Comparison of ENCODE assay signal across 15 mouse cellular contexts in genomic region chr13:95531273-95532045, GRCm38 (mm10). TPM values are rescaled to one million over a fixed set of nuclear protein-coding genes. Genes with fewer than 3 reads are reported as not detected.
DNase-seq lines count a peak whose midpoint lies in the region; ATAC-seq and TF ChIP-seq lines count a peak whose summit lies in the region.
"Had no signal": no experiment of that assay in that cellular context is flagged by ENCODE, and none has a peak within 500 bp of the region (broad histone marks: within the 10 kb centered on the region; RNA-seq: fewer than 3 reads in every experiment).

No protein-coding gene starts in this region.

- H3K4me2 ChIP-seq in kidney, embryonic 15.5 days: no peak overlapping the region
- 0 out of 2 replicates have a peak overlapping the region, but pooled peaks have one; percentile 11 for H3K4me2 ChIP-seq in intestine, embryonic 16.5 days (ENCODE audit: low read depth, low read length)
- H3K4me2 ChIP-seq in neural tube, embryonic 11.5 days (ENCODE audit: low read depth): no peak overlapping the region
- H3K4me2 ChIP-seq: forebrain, embryonic 15.5 days; midbrain, embryonic 11.5 days had no signal

- ATAC-seq in kidney, embryonic 15.5 days (replicated peaks; ENCODE audit: low FRiP score): no peak
- peak; percentile 90 for ATAC-seq in intestine, embryonic 16.5 days
- ATAC-seq in neural tube, embryonic 11.5 days (ENCODE audit: insufficient read depth, low FRiP score, low TSS enrichment): no peak
- ATAC-seq: CD4-positive, CD25-positive, alpha-beta regulatory T cell, adult 4 months; forebrain, embryonic 15.5 days had no signal

- H3K9me3 ChIP-seq in kidney, embryonic 15.5 days (replicated peaks): no peaks in the 10 kb centered on the region
- no peaks in the 10 kb centered on the region for H3K9me3 ChIP-seq in ES-E14 (ENCODE audit: control insufficient read depth, insufficient read depth, low read depth, low read length)
- H3K9me3 ChIP-seq in intestine, embryonic 16.5 days (ENCODE audit: control insufficient read depth, low read length): no peaks in the 10 kb centered on the region
- no peaks in the 10 kb centered on the region for H3K9me3 ChIP-seq in neural tube, embryonic 11.5 days (ENCODE audit: control insufficient read depth, low read length)
- H3K9me3 ChIP-seq: forebrain, embryonic 15.5 days had no signal

- peak; percentile 47 for DNase-seq in kidney, adult 18-20 months
- DNase-seq in ES-E14 (ENCODE audit: low read depth, low spot score): no peak
- peak; percentile 23 for DNase-seq in neural tube, embryonic 11.5 days (ENCODE audit: low spot score)
- DNase-seq in thymus, postnatal 25 days: no peak
- no peak for DNase-seq in gastrocnemius, postnatal 4 days (ENCODE audit: low spot score in 2 of 2)
- DNase-seq in adrenal gland, adult 2 months: no peak
- DNase-seq: layer of hippocampus, adult 9-11 months had no signal

- H3K4me1 ChIP-seq in kidney, embryonic 15.5 days: peaks cover 37% of the 10 kb centered on the region
- H3K4me1 ChIP-seq in ES-E14 (ENCODE audit: control insufficient read depth in 2 of 2, insufficient read depth in 2 of 2, low read length in 2 of 2, poor library complexity in 1 of 2): peaks cover 24 to 32% of the 10 kb centered on the region in 2 experiments
- H3K4me1 ChIP-seq in intestine, embryonic 16.5 days (ENCODE audit: control insufficient read depth, insufficient read depth, low read length): peaks cover 25% of the 10 kb centered on the region
- peaks cover 13% of the 10 kb centered on the region for H3K4me1 ChIP-seq in neural tube, embryonic 11.5 days (ENCODE audit: control insufficient read depth, insufficient read depth, low read length)

- H3K27ac ChIP-seq in kidney, embryonic 15.5 days: no peak overlapping the region
- H3K27ac ChIP-seq in ES-E14 (ENCODE audit: insufficient read depth, low read depth, low read length, poor library complexity, severe bottlenecking): peak overlapping the region; percentile 96
- peak overlapping the region; percentile 78 for H3K27ac ChIP-seq in intestine, embryonic 16.5 days (ENCODE audit: low read length)
- no peak overlapping the region; the same call in 1 of the 2 replicates for H3K27ac ChIP-seq in neural tube, embryonic 11.5 days (ENCODE audit: low read depth, low read length)
- H3K27ac ChIP-seq: forebrain, embryonic 15.5 days; liver, embryonic 14.5 days had no signal

- H3K4me3 ChIP-seq in kidney, embryonic 15.5 days (replicated peaks): no peak overlapping the region
- no peak overlapping the region for H3K4me3 ChIP-seq in ES-E14 (ENCODE audit: insufficient read depth in 1 of 2, low read depth in 1 of 2, low read length in 2 of 2, poor library complexity in 1 of 2, severe bottlenecking in 1 of 2)
- no peak overlapping the region for H3K4me3 ChIP-seq in intestine, embryonic 16.5 days (ENCODE audit: low read length)
- no peak overlapping the region for H3K4me3 ChIP-seq in neural tube, embryonic 11.5 days (ENCODE audit: low read depth, low read length)
- H3K4me3 ChIP-seq: forebrain, embryonic 15.5 days had no signal

- 31% methylated on average over 9 of the region's 9 CpGs for WGBS in kidney, embryonic 15.5 days
- 24% methylated on average over 9 of the region's 9 CpGs for WGBS in intestine, embryonic 16.5 days
- 25% methylated on average over 9 of the region's 9 CpGs for WGBS in neural tube, embryonic 11.5 days

- in situ Hi-C loops in ES-E14 (cut with MboI; ENCODE audit: low sequenced_read_pairs in 2 of 2, unreplicated experiment in 2 of 2): no loop called here

- H3K9ac ChIP-seq in kidney, embryonic 15.5 days: no peak overlapping the region
- peak overlapping the region; percentile 13; the same call in 1 of the 2 replicates for H3K9ac ChIP-seq in ES-E14 (ENCODE audit: insufficient read depth, low read depth, low read length, poor library complexity, severe bottlenecking)
- H3K9ac ChIP-seq in intestine, embryonic 16.5 days (ENCODE audit: low read depth, low read length): no peak overlapping the region
- no peak overlapping the region for H3K9ac ChIP-seq in neural tube, embryonic 11.5 days (ENCODE audit: low read length)
- H3K9ac ChIP-seq: forebrain, embryonic 15.5 days; liver, embryonic 14.5 days had no signal

- H3K36me3 ChIP-seq in kidney, embryonic 15.5 days: no peaks in the 10 kb centered on the region
- H3K36me3 ChIP-seq in ES-E14 (ENCODE audit: control insufficient read depth, insufficient read depth, low read length, poor library complexity, severe bottlenecking): no peaks in the 10 kb centered on the region
- no peaks in the 10 kb centered on the region for H3K36me3 ChIP-seq in intestine, embryonic 16.5 days (ENCODE audit: control insufficient read depth, insufficient read depth, low read length)
- H3K36me3 ChIP-seq in neural tube, embryonic 11.5 days (ENCODE audit: control insufficient read depth, insufficient read depth, low read length): no peaks in the 10 kb centered on the region
- H3K36me3 ChIP-seq: forebrain, embryonic 15.5 days had no signal

- H3K27me3 ChIP-seq in kidney, embryonic 15.5 days: peaks cover 14% of the 10 kb centered on the region; the same call in 1 of the 2 replicates
- no peaks in the 10 kb centered on the region for H3K27me3 ChIP-seq in intestine, embryonic 16.5 days (replicated peaks; ENCODE audit: control insufficient read depth, insufficient read depth, low read length)
- H3K27me3 ChIP-seq in neural tube, embryonic 11.5 days (ENCODE audit: control insufficient read depth, insufficient read depth, low read length): peaks cover 3% of the 10 kb centered on the region

TF ChIP-seq in ES-E14, 5 proteins besides CTCF, POLR2A, EP300 and RAD21:
- peak; percentile 72; the same call in 1 of the 2 replicates for TF ChIP-seq MAFK (IDR thresholded peaks at IDR 0.05; ENCODE audit: insufficient read depth, low read depth, low read length)
- TF ChIP-seq ZNF384 (IDR thresholded peaks at IDR 0.05; ENCODE audit: low read depth, low read length): no peak

RNA-seq across cellular contexts. Expression of gene F2rl1, which starts 6.4 kb away (rescaled TPM):
- polyA plus RNA-seq in kidney, embryonic 15.5 days (2015; fragmentation: Nextera tagmentation; extraction: Ambion mirVana): 7.8 and 8.5 TPM in 2 replicates
- total RNA-seq in ES-E14 (2012; rRNA removed): 51.7 and 107 TPM in 2 replicates
- 23.0 and 24.8 TPM in 2 replicates for polyA plus RNA-seq in intestine, embryonic 16.5 days (2015; fragmentation: Nextera tagmentation; extraction: Ambion mirVana)
- polyA plus RNA-seq in neural tube, embryonic 11.5 days (2014; fragmentation: Nextera tagmentation; extraction: Ambion mirVana): not detected in 2 replicates
- 1 to 10 TPM; 1.4 to 1.6 TPM for total RNA-seq in gastrocnemius, postnatal 4 days (2021)
- total RNA-seq in adrenal gland, adult 2 months (2021): under 1 TPM; 0.17 to 0.20 TPM
- polyA plus RNA-seq in adrenal gland, adult 2 months (2012; rRNA removed): 0.12 and 0.28 TPM in 2 replicates
- total RNA-seq: hematopoietic stem cell, adult 5-6 weeks had no signal

RNA-seq across cellular contexts. Expression of gene S100z, which starts 52.9 kb away (rescaled TPM):
- not detected in 2 replicates for polyA plus RNA-seq in kidney, embryonic 15.5 days (2015; fragmentation: Nextera tagmentation; extraction: Ambion mirVana)
- not detected in 2 replicates for total RNA-seq in ES-E14 (2012; rRNA removed)
- 0.40 and 1.2 TPM in 2 replicates for polyA plus RNA-seq in intestine, embryonic 16.5 days (2015; fragmentation: Nextera tagmentation; extraction: Ambion mirVana)
- not detected in 2 replicates for polyA plus RNA-seq in neural tube, embryonic 11.5 days (2014; fragmentation: Nextera tagmentation; extraction: Ambion mirVana)
- total RNA-seq in gastrocnemius, postnatal 4 days (2021): 1 to 10 TPM in 1 of 2 experiments, under 1 TPM in 1; 0.83 to 1.6 TPM
- not detected for total RNA-seq in adrenal gland, adult 2 months (2021)
- not detected in 2 replicates for polyA plus RNA-seq in adrenal gland, adult 2 months (2012; rRNA removed)
- total RNA-seq: hematopoietic stem cell, adult 5-6 weeks had no signal
- polyA plus RNA-seq: CD4-positive, CD25-positive, alpha-beta regulatory T cell, adult 4 months; cortical plate, adult 2 months; forebrain, embryonic 15.5 days; liver, embryonic 14.5 days; midbrain, embryonic 11.5 days had no signal

Comparison
In these comparisons a context has a peak if more than half of its experiments do, and no peak if none do; other contexts are left out.
1. DNase-seq: peak in kidney, adult 18-20 months (single experiment) and neural tube, embryonic 11.5 days (single experiment); none in ES-E14 (single experiment), thymus, postnatal 25 days (single experiment), gastrocnemius, postnatal 4 days (0 of 2) and adrenal gland, adult 2 months (single experiment).
2. H3K27ac ChIP-seq: peak in ES-E14 (single experiment) and intestine, embryonic 16.5 days (single experiment); none in kidney, embryonic 15.5 days (single experiment) and neural tube, embryonic 11.5 days (single experiment).